Mouse (Mus musculus): ENCODE measurements at regions not wholly inside any gene's neighbourhood (a gene's known extent, or its start where the extent isn't known, plus 50 kb on each side); places are given as distances from the start of the nearest gene placed in this dataset.

DNA sequence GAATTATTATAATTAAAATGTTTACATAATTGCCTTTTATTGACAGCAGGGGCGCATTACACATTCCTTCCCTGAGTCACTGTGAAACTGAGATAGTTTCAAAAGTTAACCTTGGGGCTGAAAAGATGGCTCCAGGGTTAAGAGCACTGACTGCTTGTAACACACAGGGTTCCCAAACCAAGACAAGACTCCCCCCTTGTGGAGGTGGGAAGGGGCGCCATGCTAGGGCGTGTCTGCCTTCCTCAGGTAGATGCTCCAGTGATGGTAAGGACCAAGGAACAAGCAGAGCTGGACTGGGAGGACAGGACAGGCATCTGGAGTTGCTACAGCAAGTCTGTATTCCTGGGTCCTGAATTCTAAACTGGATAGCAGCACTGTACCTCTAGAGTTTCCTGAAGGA lies 351.9 kb downstream of the Tbc1d22a start:
- no peak for DNase-seq

DNA sequence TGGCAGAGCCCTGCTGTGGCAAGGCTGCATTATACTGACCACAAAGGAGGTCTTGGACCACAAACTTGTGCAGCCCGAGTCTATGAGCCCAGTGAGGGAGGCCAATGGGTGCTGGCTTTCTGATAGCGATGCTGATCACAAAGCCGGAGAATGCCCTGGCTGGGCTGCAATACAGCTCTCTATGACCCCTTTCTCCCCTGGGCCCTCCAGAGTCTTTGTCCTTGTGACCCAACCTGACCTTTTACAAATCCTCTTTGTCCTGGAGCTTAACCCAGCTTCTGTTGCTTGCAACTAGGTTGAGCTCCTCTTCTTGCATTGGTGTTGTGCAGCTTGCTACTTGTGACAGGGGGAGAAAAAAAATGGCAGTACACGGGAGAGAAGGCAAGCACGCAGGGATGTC lies 360.1 kb downstream of the Tbc1d22a start:
- DNase-seq: no peak

DNA sequence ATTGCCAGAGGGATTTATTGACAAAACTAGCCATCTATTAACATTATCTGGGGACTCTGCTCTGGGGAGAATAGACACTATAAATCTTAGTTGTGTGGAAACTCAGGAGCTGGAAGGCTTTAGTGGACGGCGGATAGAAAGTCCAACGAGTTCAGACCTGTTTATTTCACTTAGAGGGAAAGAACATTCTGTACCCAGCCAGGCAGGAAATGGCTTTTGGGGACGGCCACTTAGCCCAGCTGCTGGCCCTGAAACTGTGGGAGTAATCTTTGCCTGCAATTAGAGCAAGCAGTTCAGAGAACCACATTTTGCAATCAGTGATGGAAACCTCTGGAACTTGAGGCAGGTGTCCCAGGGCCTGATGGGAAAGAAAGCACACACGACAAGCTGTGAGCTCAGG lies 362.4 kb downstream of the Tbc1d22a start:
- no peak for DNase-seq

DNA sequence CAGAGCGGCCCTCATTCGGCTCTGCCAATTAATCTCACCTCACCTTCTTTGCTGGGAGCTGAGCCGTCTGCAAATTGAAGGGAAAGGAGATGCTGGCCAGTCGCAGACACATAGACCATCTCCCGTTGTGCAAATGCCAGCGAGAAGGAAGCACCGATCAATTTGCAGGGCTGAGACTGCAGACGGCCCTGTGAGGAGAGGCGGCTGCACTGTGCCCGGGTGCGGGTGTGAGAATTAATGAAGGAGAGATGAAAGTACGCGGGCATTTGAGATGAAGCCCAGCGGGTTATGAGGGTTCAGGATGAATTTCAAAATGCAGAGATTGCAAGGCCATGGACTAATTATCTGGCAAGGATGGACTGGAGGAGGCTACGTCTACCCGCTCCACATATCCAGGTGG lies 364.4 kb downstream of the Tbc1d22a start:
- DNase-seq: no peak

DNA sequence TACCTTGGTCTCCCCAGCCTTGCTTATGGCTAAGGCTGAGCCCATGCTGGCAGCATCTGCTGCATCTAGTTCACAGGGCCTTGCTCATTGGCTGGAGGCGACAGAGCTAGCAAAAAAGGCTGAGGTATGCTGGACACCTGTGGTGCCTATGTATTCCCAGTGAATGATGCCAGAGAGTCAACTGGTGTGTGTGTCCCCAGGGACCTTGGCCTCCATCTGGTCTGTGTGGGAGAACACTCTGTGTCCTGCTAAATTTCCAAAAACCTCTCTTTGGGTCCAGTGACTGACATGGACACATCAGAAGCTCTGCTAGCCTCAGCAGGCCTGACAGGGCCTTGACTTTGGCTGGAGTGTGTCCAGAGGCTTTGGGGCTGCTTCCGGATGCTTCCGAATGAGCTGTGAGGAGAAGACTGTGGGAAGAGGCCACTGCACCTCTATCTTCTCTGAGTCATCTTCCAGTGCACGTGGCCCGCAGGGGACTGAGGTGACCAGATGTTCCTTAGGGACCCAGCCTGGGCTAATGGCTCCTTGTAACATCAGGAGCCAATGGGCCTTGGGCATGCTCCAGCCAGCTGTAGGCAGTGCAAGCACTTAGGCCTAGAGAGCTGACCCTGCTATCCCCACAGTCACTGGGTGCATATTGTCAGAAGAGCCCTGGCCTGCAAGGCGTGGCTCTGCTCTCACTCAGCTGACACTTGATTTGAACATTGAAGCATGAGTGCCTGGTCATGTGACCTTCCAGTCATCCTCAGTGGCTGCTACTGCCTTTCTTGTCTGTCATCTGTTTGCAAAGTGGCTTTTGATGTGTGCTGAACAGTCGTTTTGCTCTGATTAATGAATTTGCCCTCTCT lies 368.2 kb downstream of the Tbc1d22a start:
- peak; percentile 33 for DNase-seq

DNA sequence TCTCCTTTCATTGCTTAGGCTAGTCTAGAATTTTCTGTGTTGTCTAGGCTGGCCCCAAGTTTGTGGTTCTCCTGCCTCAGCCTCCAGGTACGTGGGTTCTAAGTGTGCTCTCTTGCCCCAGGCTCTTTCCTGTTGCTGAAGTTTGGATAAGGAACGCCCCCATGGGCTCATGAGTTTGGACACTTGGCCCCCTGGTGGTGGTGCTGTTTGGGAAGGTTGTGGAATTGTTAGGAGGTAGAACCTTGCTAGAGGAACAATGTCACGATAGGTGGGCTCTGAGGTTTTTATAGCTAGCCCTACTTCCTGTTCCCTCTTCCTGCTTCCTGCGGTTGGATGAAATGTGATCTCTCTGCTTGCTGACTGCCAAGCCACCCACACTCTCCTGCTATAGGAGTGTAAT lies 371.5 kb downstream of the Tbc1d22a start:
- no peak for DNase-seq

DNA sequence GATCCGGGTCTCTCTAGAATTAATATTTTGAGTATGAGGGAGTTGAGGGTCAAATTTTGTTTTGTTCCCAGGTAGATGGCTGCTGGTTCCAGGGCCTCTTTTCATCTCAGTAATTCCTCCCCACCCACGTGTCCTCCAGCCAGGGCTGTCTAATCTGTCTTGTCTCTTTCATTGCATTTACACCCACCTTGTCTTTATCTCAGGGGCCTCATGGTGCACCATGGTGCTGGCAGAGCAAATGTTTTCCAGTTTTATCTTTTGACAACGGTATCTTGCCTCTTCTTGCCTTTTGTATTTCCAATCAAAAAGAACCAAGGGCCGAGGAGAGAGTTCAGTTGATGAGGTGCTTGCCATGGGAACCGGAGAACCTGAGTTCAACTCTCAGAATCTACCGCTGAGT lies 372.9 kb downstream of the Tbc1d22a start:
- DNase-seq: no peak

DNA sequence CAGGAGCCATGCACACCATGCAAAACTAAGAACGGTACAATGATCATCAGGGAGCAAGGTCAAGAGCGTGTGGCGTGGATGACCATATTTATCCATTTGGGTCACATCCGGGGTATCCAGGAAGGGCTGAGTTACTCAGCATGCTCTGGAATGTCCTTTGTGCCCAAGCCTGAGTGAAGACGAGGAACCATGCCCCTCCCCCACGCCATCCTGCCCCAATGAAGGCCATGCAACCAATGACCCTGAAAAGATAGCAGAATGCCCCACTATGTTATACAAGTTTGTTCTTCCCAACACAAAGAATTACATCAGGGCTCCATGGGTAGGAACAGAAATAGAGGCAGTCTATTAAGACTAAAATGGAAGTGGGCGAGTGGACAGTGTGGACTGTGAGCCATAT lies 375.8 kb downstream of the Tbc1d22a start:
- no peak for DNase-seq

DNA sequence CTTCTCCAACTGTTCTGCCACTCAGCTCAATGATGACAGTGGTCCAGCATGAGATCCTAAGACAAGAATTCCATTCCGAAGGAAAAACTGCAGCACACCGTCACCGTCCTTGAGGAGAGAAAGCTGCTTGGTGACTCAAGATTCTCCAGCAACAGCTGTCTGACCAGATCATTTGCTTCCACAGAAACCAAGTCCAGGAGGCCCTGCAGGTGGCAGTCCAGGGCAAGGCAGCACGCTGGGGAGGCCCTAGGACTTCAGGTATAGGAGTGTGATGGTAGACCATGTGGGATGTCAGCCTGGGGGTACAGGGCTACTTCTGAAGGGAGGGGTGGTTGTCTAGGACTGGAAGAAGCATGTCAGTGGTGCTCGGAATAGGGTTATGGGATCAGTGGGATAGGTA lies 376.6 kb downstream of the Tbc1d22a start:
- DNase-seq: no peak

DNA sequence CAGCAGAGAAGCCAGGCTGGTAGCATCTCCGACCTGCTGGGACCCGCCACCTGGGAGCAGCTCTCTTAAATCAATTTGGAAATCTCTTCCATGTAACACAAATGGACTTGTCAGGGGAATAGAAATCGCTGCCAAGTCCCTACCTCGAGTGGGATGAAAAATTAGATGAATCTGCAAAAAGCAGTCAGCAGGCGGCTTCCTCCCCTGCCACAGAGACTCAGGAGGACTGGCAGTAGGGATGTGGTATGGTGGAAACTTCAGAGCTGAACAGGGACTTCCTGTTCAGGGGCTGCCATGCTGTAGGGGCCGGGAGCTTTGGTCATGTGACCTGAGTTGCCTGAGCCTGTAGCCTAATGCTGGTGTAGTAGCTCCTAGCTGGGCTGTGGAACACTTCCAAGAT lies 379.1 kb downstream of the Tbc1d22a start:
- peak; percentile 25 to 42 for DNase-seq

DNA sequence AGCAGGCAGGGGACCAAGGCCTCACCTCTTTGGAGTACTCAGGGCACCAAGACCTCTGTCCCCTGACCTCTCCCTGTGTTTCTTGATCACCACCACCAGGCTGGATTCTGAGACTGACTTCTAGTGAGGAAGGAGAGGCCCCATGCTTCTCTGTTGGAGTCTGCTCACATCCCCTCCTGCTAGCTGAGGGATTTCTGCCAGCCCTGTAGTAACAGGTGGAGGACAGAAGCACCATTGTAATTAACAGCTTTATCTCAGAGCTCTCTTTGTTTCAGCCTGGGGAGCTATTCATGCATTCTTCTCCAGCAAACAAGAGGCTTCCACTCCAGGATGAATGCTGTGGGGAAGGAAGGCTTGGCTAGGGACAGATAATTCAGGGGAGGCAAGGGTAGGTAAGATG lies 392.2 kb downstream of the Tbc1d22a start:
- no peak for DNase-seq

DNA sequence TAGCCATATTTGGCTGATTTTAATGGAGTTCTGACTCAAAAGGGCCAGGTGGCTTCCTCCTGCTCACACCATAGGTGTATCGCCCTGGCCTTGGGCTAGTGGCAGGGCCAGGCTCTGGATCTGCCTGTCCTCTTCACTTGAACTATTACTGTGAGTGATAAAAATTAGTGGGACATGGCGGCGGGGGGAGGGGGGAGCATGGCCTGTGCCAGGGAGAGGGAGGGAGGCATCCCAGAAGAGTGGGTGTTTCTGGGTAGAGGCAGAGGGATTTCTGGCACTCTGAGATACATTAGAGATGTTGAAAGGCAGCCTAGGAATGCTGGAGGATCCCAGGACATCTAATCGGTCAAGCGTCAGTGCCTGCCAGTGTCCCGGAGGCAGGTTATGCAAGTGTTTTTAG lies 395.4 kb downstream of the Tbc1d22a start:
- no peak for DNase-seq

DNA sequence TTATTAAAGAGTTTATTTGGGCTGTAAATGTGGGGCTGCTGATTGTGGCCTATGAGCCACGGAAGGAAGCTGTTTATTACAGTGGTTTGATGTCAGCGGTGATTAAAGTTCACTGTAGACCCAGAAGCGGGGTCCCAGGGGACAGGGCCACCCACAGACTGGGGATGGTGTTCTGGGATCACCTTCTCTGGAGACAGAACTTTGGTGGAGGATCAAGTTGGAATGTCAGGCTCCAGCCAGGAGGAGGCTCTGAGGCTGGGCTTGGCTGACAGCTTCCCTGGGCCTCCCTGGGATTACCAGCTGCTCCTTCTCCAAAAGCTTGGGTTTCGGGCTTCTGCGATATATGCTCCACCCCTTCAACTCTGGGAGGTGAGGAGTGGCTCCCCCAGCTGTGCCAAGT lies 417.1 kb downstream of the Tbc1d22a start:
- DNase-seq: peak; percentile 10 to 15

DNA sequence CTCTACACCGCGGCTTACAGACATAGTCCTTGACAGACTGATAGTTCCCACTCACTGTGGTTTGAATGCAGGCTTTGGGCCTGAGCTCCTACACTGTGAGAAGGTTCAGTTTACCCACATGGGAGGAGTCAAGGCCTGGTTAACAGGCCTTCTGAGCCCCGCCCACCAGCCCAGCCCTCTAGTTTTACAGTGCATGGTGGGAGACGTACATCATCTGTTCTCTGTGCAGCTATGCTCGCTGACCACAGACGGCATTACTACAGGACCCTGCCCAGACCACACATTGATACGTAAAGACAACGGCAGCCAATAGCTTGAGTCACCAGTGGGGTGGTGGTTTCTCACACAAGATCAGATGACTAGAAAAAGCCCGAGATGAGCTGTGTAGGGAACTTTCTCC lies 431.0 kb downstream of the Tbc1d22a start:
- no peak for DNase-seq

DNA sequence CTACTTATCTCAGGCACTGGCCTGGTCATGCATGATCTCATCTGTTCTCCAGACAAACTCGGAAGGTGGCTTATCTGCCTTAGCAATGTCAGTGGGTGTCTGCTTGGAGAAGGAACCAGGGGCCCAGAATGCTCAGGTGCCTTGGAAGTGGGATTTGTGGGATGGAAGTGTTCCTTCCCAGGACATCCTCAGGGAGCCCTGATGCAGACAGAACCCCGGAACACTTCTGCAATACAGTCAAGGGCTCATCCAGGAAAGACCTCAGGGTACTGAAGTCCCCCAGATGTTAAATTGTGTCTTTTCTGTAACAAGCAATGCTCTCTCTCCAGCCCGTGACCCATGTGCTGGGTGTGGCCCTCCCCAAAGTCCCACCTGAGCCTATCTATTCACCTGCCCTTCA lies 433.9 kb downstream of the Tbc1d22a start:
- DNase-seq: no peak

DNA sequence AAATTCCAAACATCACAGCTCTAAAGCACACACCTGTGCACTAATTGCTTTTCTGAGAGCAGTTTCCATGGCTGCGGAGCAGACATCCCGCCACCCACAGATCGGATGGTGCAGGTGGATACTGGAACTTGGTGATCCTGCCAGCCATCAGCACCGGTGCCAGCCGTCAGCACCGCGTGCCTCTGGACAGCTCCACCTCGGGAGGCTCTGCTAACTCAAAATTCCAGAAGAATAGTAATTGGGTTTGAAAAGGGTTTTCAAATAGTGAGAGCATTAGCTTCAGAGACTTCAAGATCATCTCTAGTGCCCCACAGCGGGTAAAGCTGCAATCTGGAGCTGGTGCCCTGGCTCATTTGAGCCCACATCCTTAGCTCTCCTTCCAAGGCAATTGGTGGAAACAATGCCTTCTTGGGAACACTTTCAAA lies 458.8 kb downstream of the Tbc1d22a start:
- DNase-seq: peak; percentile 35 to 39

DNA sequence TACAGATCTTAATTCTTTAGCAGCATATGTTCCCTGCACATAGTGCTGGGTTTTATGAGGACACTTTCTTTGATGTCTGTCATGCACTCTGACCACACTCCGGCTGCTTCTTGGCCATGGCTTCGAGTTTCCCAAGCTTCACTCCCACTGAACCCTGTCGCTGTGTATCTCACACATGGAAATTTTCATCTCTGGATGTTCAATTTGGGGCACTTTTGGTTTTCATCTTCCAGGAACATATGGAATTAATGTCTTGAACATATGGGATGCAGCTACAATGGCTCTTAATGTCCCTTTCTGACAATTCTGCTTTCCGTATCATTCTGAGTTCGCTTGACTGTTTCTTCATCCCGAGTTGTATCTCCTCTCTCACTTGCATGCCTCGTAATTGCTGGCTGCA lies 462.8 kb downstream of the Tbc1d22a start:
- DNase-seq: no peak

DNA sequence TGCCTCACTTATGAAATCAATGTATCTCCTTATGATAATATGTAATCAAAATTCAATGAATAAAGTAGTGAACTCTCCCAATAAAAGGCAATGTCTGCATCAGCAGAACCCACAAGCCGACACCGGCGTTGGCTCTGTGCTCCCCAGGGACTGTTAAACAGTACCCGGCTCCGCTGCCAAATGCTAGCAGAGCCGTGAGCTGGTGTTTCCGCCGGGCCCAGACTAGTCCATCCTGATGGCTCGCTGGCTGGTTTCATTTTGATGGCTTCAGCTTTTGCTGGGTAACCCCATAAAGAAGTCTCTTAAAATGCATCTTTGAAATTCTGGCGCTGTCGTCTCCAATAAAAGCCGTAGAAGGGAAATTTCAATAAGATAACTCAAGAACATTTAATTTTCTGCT lies 468.8 kb downstream of the Tbc1d22a start:
- DNase-seq: peak; percentile 56 to 59

DNA sequence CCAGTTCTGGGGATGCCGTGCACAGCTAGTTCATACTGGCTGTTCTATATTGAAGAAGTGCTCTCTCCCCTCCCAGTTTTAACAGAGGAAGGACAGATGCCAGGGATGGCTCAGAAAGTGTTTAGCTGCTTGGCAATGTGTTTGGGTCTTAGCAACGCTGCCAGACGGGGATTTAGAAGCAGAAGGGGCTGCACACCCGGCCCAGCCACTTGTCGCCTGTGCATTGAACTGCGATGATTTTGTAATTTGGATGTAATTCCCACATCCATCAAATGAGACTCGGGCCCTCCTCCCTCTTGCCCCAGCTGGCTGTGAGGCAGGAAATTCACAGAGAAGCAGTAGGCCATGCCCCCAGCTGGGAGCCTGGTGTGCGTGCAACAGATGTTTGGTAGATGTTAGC lies 475.4 kb downstream of the Tbc1d22a start:
- DNase-seq: peak; percentile 59 to 62

DNA sequence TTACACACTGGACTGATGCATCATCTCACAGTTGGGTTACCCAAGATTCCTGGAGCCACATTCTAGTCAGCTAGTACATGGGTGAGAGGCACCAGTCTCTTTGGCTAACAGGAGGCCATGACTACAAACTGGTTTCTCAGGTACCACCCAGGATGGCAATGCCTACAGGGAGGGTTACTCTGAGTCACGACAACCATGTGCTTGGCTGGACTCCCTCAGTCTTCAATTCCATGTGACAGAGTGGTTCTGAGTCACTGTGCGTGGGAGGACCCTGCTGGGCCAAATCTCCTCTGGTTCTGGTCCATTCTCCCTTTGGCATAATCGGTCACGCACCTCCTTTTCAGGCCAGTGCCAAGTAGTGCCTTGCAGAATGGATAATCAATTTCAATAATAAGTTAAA lies 482.5 kb downstream of the Tbc1d22a start:
- no peak for DNase-seq

DNA sequence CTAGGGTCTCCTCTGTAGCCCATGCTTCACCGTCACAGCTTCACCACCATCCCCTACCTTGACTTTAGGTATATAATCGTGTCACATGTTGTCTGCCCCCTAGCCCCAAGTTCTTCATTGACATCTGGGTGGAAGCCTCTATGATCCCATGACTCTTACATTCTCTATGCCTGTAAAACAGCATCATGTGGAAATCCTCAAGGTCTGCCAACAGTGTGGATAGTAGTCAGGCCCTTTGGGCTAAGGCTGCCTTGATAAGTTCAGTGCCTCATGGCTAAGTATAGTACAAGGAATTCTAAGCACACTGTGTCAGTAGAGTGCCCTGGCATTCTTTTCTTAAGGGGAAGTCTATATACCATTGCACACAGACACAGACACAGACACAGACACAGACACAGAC lies 496.2 kb downstream of the Tbc1d22a start:
- no peak for DNase-seq

DNA sequence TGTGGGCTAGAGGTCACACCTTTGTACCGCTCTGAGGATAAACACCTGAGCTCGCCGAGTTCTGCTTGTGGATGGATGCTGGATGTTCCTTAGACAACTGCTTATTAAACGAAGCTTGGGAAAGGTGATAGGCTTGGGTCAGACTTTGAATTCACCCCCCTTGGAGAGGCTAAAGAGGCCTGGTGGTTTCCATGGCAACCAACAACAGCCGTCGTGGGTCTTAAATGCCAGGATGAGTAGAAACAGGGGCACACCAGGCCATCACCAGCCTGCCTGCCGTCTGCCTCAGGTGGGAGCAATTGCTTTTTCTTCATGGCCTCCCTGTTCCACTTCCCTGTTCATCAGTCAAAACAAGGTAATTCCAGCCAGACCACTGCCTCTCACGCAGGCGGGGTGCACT lies 504.1 kb downstream of the Tbc1d22a start:
- DNase-seq: no peak

DNA sequence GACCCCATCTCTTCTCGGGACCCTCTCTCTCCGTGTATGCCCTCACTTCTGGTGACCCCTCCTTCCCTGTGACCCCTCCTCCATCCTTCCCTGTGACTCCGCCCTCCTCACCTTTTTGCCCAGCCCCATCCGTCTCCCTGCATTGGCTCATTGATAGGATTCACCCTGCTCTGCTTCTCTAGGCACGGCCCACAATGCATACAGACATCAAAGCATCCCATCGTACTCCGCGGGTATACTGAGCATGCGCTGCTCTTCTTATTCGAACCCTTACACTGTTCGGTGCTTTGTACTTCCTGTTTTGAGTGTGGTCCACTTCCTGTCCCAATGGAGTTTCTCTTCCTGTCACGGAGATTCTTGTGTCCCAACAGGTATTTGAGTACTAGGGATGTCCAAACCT lies 504.8 kb downstream of the Tbc1d22a start:
- no peak for DNase-seq

DNA sequence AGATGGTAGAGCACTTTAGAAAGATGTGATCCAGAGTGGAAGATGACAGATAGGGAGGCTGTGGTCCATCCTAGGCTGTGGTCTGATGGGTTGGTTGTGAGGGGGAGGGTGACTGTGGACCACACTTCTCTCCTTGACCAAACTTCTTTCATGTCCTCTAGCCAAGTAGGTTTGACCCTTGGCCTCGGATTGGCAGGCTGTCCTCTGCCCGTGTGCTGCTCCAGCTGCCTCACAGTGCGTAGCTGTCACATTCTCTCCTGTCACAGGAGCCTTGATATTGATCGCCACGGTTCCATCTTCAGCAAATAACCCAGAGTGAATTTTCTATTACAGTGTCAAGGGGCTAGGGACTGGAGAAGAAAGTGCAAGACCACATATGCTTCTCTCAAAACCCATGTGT lies 506.9 kb downstream of the Tbc1d22a start:
- peak; percentile 30 to 46 for DNase-seq

DNA sequence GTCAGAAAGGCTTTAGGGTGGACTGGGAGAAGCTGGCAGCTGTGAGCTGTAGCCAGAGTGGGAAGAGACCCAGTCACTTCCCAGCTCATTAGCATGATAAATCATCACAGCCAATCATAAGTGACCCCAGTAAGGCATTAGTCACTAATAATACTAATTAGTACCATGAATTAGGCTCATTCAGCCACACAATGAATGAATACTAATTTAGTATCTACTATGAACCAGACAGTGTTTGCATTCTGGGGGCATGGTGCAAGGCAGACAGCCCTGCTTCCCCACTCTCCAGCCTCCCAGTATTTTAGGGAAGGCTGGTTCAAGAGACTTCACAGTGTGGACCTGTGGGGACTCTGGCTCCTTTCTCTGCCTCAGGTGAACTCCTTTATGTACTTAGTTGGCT lies 523.7 kb downstream of the Tbc1d22a start:
- no peak for DNase-seq
